Mouse (Mus musculus): ENCODE measurements at regions not wholly inside any gene's neighbourhood (a gene's known extent, or its start where the extent isn't known, plus 50 kb on each side); places are given as distances from the start of the nearest gene placed in this dataset.

DNA sequence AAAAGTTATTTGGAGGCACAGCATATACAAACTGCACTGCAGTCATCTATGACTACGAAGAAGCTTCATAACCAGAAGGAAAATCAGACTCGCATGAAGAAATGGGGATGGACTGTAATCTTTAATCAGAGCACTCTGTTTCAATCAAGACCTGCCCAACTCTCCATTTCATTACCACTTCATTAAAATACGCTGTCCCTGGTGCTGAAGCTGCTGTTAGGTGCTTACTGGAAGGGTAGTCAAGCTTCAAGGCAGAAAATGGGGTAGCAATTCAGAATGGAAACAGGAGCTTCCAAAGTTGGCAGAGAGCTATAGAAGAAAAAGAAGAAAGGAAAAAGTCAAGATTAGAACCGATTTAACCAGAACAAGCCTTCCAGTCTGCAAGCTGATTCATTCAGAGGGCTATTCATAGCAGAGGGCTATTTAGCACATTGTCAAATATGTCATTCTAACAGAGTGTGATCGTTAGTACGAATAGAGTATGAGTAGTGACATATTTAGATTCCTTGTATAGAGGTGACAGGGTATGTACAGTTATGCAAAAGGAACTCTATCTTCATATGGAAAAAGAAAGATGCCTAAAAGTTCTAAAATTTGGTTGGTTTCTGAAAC is 195.1 kb upstream of the Sptlc3 start:
- Histone ChIP-seq H3K4me2 (replicated peaks) (no peak overlapping the region), H3K4me1 (no peaks in the 10 kb centered on the region), H3K9me3 (replicated peaks) (no peaks in the 10 kb centered on the region), H3K27ac (replicated peaks) (no peak overlapping the region), H3K27me3 (no peaks in the 10 kb centered on the region), H3K9ac (no peak overlapping the region), H3K4me3 (replicated peaks) (no peak overlapping the region), H3K36me3 (no peaks in the 10 kb centered on the region)
- WGBS: 55% methylated on average over 6 of the region's 6 CpGs
- no peak for ATAC-seq (ENCODE audit: insufficient number of reproducible peaks, low FRiP score, low TSS enrichment, low read depth)

DNA sequence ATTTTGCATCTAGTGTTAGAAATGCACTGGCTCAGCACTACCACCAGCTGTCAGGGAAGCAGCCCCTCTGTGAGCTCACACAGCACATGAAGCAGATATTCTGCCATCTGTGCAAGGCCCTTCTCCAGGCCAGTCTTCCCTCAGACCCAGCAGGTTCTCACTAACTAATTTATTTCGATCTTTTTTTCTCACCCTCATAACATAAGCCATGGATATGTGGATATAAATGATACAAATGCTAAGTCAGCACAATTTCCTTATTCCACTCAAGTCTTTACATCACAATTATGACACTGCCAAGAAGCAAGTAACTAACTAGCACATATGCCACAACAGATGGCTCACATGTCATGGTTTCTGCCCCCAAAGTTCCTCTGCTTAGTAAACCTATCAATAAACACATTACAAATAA is 182.3 kb upstream of the Sptlc3 start:
- ATAC-seq (ENCODE audit: insufficient number of reproducible peaks, low FRiP score, low TSS enrichment, low read depth): no peak
- Histone ChIP-seq H3K9me3 (replicated peaks) (no peaks in the 10 kb centered on the region), H3K27me3 (no peaks in the 10 kb centered on the region), H3K4me1 (no peaks in the 10 kb centered on the region), H3K9ac (no peak overlapping the region), H3K4me2 (replicated peaks) (no peak overlapping the region), H3K36me3 (no peaks in the 10 kb centered on the region), H3K4me3 (replicated peaks) (no peak overlapping the region), H3K27ac (replicated peaks) (no peak overlapping the region)
- WGBS: 73% methylated on average over 1 of the region's 1 CpGs

DNA sequence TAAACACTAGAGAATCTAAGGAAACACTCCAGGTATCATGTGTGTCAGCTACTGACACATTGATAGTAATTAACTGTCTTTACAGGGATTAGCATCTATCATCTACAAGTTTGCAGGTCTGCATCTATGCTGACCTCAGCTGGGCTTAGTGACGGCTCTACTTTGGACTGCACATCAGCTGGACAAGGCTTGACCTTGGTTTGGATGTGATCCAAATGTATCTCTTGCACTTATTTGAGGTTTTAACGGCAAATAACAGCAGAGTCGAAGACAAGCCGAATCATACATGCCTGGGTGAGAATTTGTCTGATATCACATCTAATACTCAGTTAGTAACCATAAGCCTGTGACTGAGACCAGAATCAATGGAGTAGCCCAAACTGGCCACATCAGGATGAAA is 181.7 kb upstream of the Sptlc3 start:
- WGBS: 83% methylated on average over 4 of the region's 4 CpGs

DNA sequence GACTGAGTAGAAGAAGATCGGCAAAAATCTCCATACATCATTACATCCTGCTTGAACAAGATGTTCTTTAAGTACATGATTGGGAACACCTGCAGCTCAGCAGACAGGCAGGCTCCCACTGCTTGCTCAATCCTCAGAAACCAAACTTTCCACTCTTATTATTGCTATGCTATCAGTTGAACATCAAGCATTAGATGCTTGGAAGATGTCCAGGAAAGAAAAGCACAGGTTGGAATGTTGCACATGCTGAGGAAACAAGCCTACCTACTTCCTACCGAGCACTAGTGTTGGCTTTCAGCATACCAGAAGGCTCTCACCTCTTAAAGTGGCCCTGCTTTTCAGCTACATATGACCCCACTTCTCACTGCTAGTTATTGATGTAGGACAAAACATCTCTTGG is 171.2 kb upstream of the Sptlc3 start:
- Histone ChIP-seq H3K9ac (no peak overlapping the region), H3K27me3 (no peaks in the 10 kb centered on the region), H3K4me1 (no peaks in the 10 kb centered on the region), H3K4me2 (replicated peaks) (no peak overlapping the region), H3K27ac (replicated peaks) (no peak overlapping the region), H3K36me3 (no peaks in the 10 kb centered on the region), H3K4me3 (replicated peaks) (no peak overlapping the region), H3K9me3 (replicated peaks) (no peaks in the 10 kb centered on the region)
- ATAC-seq (ENCODE audit: insufficient number of reproducible peaks, low FRiP score, low TSS enrichment, low read depth): peak; percentile 51; the same call in 1 of the 2 replicates
- WGBS: 26% methylated on average over 2 of the region's 2 CpGs

More for the DNA sequence above, 181.7 kb upstream of the Sptlc3 start:
- H3K9me3 ChIP-seq (replicated peaks): no peaks in the 10 kb centered on the region
- no peak overlapping the region for H3K27ac ChIP-seq (replicated peaks)
- H3K36me3 ChIP-seq: no peaks in the 10 kb centered on the region
- H3K9ac ChIP-seq: no peak overlapping the region
- H3K4me3 ChIP-seq (replicated peaks): no peak overlapping the region
- no peaks in the 10 kb centered on the region for H3K4me1 ChIP-seq
- ATAC-seq (ENCODE audit: insufficient number of reproducible peaks, low FRiP score, low TSS enrichment, low read depth): no peak
- no peaks in the 10 kb centered on the region for H3K27me3 ChIP-seq
- no peak overlapping the region for H3K4me2 ChIP-seq (replicated peaks)

DNA sequence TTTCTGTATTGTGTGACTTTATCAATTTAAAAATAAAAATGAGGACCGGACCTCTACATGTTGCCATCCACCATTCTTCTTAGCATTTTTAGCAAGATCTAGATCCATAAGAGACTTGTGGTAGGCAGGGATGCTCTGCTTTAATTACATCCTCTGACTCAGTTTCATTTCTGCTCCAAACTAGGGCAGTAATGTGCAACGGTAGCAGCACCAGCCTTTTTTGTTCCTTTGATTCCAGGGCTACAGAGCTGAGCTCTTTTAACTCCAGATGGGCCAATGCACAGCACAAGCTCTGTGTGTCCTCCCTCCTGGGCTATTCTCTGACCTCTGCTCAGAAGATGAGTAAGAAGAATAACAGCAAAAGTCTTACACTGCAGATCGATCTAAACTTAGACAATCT is 168.2 kb upstream of the Sptlc3 start:
- H3K4me1 ChIP-seq: no peaks in the 10 kb centered on the region
- H3K4me3 ChIP-seq (replicated peaks): no peak overlapping the region
- no peak overlapping the region for H3K9ac ChIP-seq
- no peaks in the 10 kb centered on the region for H3K27me3 ChIP-seq
- ATAC-seq (ENCODE audit: insufficient number of reproducible peaks, low FRiP score, low TSS enrichment, low read depth): no peak
- H3K9me3 ChIP-seq (replicated peaks): no peaks in the 10 kb centered on the region
- H3K36me3 ChIP-seq: no peaks in the 10 kb centered on the region
- 80% methylated on average over 3 of the region's 3 CpGs for WGBS
- no peak overlapping the region for H3K4me2 ChIP-seq (replicated peaks)
- H3K27ac ChIP-seq (replicated peaks): no peak overlapping the region

DNA sequence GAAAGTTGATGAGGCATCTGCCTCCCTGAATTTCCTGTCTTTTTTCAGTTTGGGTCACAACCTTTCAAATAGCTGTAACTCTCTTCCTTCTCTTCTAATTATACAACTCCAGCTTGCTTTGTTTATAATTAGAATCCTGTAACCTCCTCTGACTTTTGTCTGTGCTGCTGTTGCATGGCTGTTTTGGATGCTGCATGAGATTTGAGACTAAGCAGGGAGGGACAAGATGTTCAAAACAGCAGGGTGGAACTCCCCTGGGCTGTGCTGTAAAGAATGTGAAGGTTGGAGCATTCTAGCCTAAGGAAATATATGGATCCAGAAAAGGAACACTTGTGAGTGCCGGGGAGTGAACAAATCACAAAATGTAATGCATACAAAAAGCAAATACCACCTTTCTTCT is 159.0 kb upstream of the Sptlc3 start:
- WGBS: 56% methylated on average over 1 of the region's 1 CpGs
- no peak overlapping the region for H3K27ac ChIP-seq (replicated peaks)
- ATAC-seq (ENCODE audit: insufficient number of reproducible peaks, low FRiP score, low TSS enrichment, low read depth): no peak

DNA sequence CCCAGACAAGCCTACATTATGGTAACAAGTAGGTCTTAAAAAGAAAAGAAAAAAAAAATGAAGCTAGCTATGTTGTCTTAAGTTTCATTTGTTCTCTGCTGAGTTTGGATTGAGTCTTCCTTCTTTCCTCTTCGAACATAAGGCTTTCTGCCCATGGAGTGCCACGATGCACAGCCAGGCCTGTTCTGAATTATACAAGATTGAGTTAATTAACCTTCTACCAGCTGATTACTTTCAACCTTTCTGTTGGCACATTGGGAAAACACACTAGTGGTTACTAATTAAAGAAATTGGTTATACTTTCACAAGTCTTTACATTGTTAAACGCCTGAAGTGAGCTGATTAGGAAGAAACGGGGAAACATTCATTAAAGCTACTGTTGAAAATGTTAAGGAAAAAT is 155.5 kb upstream of the Sptlc3 start:
- ATAC-seq (ENCODE audit: insufficient number of reproducible peaks, low FRiP score, low TSS enrichment, low read depth): no peak
- no peaks in the 10 kb centered on the region for H3K27me3 ChIP-seq

More for the DNA sequence above, 159.0 kb upstream of the Sptlc3 start:
- H3K27me3 ChIP-seq: no peaks in the 10 kb centered on the region
- no peak overlapping the region for H3K4me3 ChIP-seq (replicated peaks)
- no peaks in the 10 kb centered on the region for H3K36me3 ChIP-seq
- H3K9ac ChIP-seq: no peak overlapping the region
- no peak overlapping the region for H3K4me2 ChIP-seq (replicated peaks)
- H3K4me1 ChIP-seq: no peaks in the 10 kb centered on the region
- H3K9me3 ChIP-seq (replicated peaks): no peaks in the 10 kb centered on the region

DNA sequence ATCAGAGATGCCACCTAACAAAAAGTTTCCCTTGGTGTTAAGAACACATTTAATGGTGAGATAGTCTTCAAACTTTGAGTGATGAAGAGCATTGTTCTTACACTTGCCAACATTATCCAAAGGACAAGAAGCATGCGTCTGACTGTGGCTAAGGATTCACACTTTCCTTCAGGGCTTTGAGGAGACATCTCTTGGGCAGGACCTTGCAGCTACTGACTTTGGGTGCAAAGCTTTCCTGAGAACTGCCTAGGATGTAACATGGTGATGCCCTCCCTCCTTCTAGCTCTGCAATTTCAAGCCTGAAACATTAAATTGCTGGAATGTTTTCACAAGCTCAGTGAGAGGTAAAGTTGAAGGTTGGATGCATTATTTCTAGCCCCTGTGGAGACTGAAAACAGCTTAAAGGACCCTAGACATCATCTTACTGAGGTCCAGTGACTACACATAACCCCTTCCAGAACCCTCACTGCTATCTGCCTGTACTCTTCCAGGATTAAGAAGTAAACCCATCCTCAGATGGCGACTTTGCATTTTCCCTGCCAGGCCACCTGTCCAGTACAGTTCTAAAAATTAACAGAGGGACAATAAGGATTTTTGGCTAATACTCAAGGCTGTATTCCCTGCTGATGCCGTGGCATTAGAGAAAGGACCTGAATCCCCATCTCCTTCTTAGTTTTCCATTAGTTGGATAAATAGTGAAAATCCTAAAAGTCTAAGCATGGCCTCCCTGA is 137.3 kb upstream of the Sptlc3 start:
- ATAC-seq (ENCODE audit: insufficient number of reproducible peaks, low FRiP score, low TSS enrichment, low read depth): no peak
- no peaks in the 10 kb centered on the region for H3K9me3 ChIP-seq (replicated peaks)
- H3K9ac ChIP-seq: no peak overlapping the region
- H3K4me2 ChIP-seq (replicated peaks): no peak overlapping the region
- no peaks in the 10 kb centered on the region for H3K36me3 ChIP-seq
- no peaks in the 10 kb centered on the region for H3K27me3 ChIP-seq
- H3K4me1 ChIP-seq: no peaks in the 10 kb centered on the region
- 67% methylated on average over 3 of the region's 3 CpGs for WGBS
- H3K4me3 ChIP-seq (replicated peaks): no peak overlapping the region
- no peak overlapping the region for H3K27ac ChIP-seq (replicated peaks)

More for the DNA sequence above, 155.5 kb upstream of the Sptlc3 start:
- H3K4me1 ChIP-seq: no peaks in the 10 kb centered on the region
- 55% methylated on average over 4 of the region's 4 CpGs for WGBS
- H3K27ac ChIP-seq (replicated peaks): no peak overlapping the region
- no peak overlapping the region for H3K4me3 ChIP-seq (replicated peaks)
- H3K36me3 ChIP-seq: no peaks in the 10 kb centered on the region
- H3K9ac ChIP-seq: no peak overlapping the region
- no peaks in the 10 kb centered on the region for H3K9me3 ChIP-seq (replicated peaks)
- no peak overlapping the region for H3K4me2 ChIP-seq (replicated peaks)

DNA sequence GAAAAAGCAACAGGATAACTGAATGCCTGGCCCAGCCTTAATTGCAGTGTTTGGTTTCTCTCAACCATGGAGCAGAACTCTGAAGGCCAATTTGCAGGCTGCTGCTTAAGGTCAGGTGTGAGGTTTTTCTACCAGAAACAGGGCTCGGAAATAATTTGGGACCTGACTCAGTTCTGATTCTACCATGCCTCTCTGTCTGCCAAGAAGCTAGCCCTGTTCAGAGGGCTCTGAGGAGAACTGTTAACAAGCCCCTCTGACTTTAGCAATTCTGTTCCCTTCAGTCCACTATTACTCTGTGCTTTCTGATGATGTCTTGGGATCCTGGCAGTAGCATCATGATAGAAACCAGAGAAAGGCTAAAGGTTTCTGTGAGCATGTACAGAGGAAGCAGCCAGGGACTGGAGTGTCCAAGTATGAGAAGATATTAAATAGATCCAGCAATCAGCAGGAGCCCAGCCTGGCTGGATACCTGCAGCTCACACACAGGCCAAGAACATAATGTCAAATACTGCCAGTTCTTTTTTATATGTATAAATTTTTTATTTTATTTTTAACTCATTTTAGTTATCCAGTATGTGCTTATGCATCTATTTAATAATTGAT is 131.4 kb upstream of the Sptlc3 start:
- H3K4me2 ChIP-seq (replicated peaks): no peak overlapping the region
- H3K9me3 ChIP-seq (replicated peaks): no peaks in the 10 kb centered on the region
- H3K9ac ChIP-seq: no peak overlapping the region
- H3K27me3 ChIP-seq: no peaks in the 10 kb centered on the region
- no peaks in the 10 kb centered on the region for H3K4me1 ChIP-seq
- no peak for ATAC-seq (ENCODE audit: insufficient number of reproducible peaks, low FRiP score, low TSS enrichment, low read depth)
- 59% methylated on average over 1 of the region's 1 CpGs for WGBS
- no peaks in the 10 kb centered on the region for H3K36me3 ChIP-seq
- no peak overlapping the region for H3K4me3 ChIP-seq (replicated peaks)
- H3K27ac ChIP-seq (replicated peaks): no peak overlapping the region

DNA sequence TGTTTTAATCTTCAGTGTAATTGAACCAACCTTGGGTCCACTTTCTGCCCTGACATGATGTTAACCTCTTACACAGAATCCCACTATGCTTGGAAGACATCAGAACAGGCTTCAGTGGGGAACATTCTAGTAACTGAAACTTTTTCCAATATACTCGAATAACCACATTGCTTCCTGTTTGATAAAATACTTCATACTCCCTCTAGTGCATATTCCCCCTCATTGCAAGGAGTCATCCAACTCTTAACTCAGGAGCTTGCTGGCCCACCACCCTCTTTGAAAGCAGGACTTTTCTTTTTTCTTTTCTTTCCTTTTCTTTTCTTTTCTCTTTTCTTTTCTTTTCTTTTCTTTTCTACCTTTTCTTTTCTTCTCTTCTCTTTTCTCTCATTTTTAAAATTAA is 123.6 kb upstream of the Sptlc3 start:
- H3K4me2 ChIP-seq (replicated peaks): no peak overlapping the region
- no peak overlapping the region for H3K4me3 ChIP-seq (replicated peaks)
- H3K27ac ChIP-seq (replicated peaks): no peak overlapping the region
- H3K9ac ChIP-seq: no peak overlapping the region
- 10% methylated on average over 1 of the region's 1 CpGs for WGBS
- no peak for ATAC-seq (ENCODE audit: insufficient number of reproducible peaks, low FRiP score, low TSS enrichment, low read depth)
- H3K9me3 ChIP-seq (replicated peaks): no peaks in the 10 kb centered on the region
- H3K27me3 ChIP-seq: no peaks in the 10 kb centered on the region
- no peaks in the 10 kb centered on the region for H3K4me1 ChIP-seq
- no peaks in the 10 kb centered on the region for H3K36me3 ChIP-seq

DNA sequence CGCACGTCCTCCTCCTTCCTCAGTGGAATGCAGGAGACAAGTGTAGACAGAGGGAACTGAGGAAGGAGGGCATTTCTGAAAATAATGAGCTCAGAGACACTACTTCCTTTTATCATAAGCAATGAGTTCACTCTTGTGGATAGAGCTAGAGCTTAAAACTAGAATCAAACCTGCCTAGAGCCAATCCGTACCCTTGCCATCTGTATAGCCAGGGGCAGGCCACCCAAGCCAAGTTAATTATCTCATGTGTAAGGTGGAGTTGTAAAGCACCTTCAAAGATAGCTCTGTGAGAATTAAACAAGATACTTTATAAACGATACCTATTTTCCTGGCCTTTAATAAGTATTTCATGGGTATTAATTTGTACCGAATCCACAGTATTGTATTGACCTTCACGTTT is 113.4 kb upstream of the Sptlc3 start:
- no peak overlapping the region for H3K4me2 ChIP-seq (replicated peaks)
- no peaks in the 10 kb centered on the region for H3K27me3 ChIP-seq
- H3K9me3 ChIP-seq (replicated peaks): no peaks in the 10 kb centered on the region
- H3K36me3 ChIP-seq: no peaks in the 10 kb centered on the region
- no peak overlapping the region for H3K27ac ChIP-seq (replicated peaks)
- no peak for ATAC-seq (ENCODE audit: insufficient number of reproducible peaks, low FRiP score, low TSS enrichment, low read depth)
- WGBS: 63% methylated on average over 6 of the region's 6 CpGs
- H3K4me3 ChIP-seq (replicated peaks): no peak overlapping the region
- H3K9ac ChIP-seq: no peak overlapping the region
- no peaks in the 10 kb centered on the region for H3K4me1 ChIP-seq
